Mouse (Mus musculus) MEL (cell line): ENCODE results near the gene Auts2. TPM values are rescaled to one million over a fixed set of nuclear protein-coding genes. Genes with fewer than 3 reads are reported as not detected.

Experiments
- DNase-seq: peaks from one replicate; pipeline ENCODE4 v3.0.0; 2011; ENCODE audit warnings: low read depth, low spot score
- H3K27ac ChIP-seq: 2 replicates; pipeline ENCODE4 v1.5.1; 2012; ENCODE audit warnings: low read depth, mild to moderate bottlenecking, control low read depth, low read length, moderate library complexity; ENCODE audit not compliant: control insufficient read depth
- H3K27me3 ChIP-seq, 2 experiments: fragments of 150-350 bp in 1 of 2; sonication (generic) in 1 of 2; 2 replicates each; pipeline ENCODE4 v1.6.1; 2012; ENCODE audit warnings: low read length in 2 of 2, mild to moderate bottlenecking in 2 of 2, improper control_type of control experiment in 1 of 2, moderate library complexity in 1 of 2; ENCODE audit not compliant: insufficient read depth in 2 of 2, control insufficient read depth in 1 of 2
- H3K36me3 ChIP-seq, 2 experiments: 2 replicates each; pipeline ENCODE4 v1.6.1; 2012 to 2014; ENCODE audit warnings: low read length in 2 of 2, improper control_type of control experiment in 1 of 2, inconsistent platforms in 1 of 2, mild to moderate bottlenecking in 1 of 2; ENCODE audit not compliant: insufficient read depth in 2 of 2, control insufficient read depth in 1 of 2
- H3K4me1 ChIP-seq, 2 experiments: fragments of 150-350 bp in 1 of 2; sonication (generic) in 1 of 2; 2 replicates each; pipeline ENCODE4 v1.6.1; 2012; ENCODE audit warnings: low read length in 2 of 2, improper control_type of control experiment in 1 of 2, mild to moderate bottlenecking in 1 of 2; ENCODE audit not compliant: insufficient read depth in 2 of 2, control insufficient read depth in 1 of 2
- H3K4me3 ChIP-seq, 2 experiments: fragments of 150-350 bp in 1 of 2; sonication (generic) in 1 of 2; 2 replicates each; pipeline ENCODE4 v1.5.1; 2012; ENCODE audit warnings: low read depth in 2 of 2, low read length in 2 of 2, mild to moderate bottlenecking in 2 of 2, moderate library complexity in 2 of 2, control low read depth in 1 of 2, improper control_type of control experiment in 1 of 2; ENCODE audit not compliant: control insufficient read depth in 1 of 2, insufficient read depth in 1 of 2
- H3K79me2 ChIP-seq: 2 replicates; pipeline ENCODE4 v1.6.1; 2012; ENCODE audit warnings: mild to moderate bottlenecking, low read length, moderate library complexity; ENCODE audit not compliant: control insufficient read depth, poor library complexity, insufficient read depth
- H3K9ac ChIP-seq: 2 replicates; pipeline ENCODE4 v1.6.1; 2012; ENCODE audit warnings: low read depth, mild to moderate bottlenecking, control low read depth, low read length, moderate library complexity; ENCODE audit not compliant: control insufficient read depth, poor library complexity, severe bottlenecking
- H3K9me3 ChIP-seq: fragments of 150-350 bp; sonication (generic); replicated peaks from 2 replicates; pipeline ENCODE4 v1.6.1; 2012; ENCODE audit warnings: mild to moderate bottlenecking, low read length, improper control_type of control experiment, moderate library complexity; ENCODE audit not compliant: insufficient read depth
- BHLHE40 ChIP-seq: IDR thresholded peaks from 2 replicates; pipeline ENCODE4 v1.6.1; 2012; ENCODE audit warnings: low read depth, mild to moderate bottlenecking, inconsistent platforms, low read length, improper control_type of control experiment, borderline replicate concordance
- E2F4 ChIP-seq: IDR thresholded peaks from 2 replicates; pipeline ENCODE4 v1.6.1; 2011; ENCODE audit warnings: low read depth, low read length, improper control_type of control experiment, borderline replicate concordance
- MAFK ChIP-seq: IDR thresholded peaks from 2 replicates; pipeline ENCODE4 v1.6.1; 2011; ENCODE audit warnings: low read depth, mild to moderate bottlenecking, low read length, improper control_type of control experiment, borderline replicate concordance
- MAX ChIP-seq: IDR thresholded peaks from 2 replicates; pipeline ENCODE4 v1.6.1; 2011; ENCODE audit warnings: low read length, improper control_type of control experiment
- MEF2A ChIP-seq: IDR thresholded peaks from 2 replicates; pipeline ENCODE4 v1.6.1; 2014; ENCODE audit warnings: low read depth, mild to moderate bottlenecking, inconsistent platforms, low read length, improper control_type of control experiment; ENCODE audit not compliant: poor library complexity, insufficient replicate concordance, severe bottlenecking; ENCODE audit errors: extremely low read depth
- MYC ChIP-seq: IDR thresholded peaks from 2 replicates; pipeline ENCODE4 v1.6.1; 2011; ENCODE audit warnings: low read depth, mild to moderate bottlenecking, low read length, improper control_type of control experiment, moderate library complexity
- NELFE ChIP-seq: IDR thresholded peaks from 2 replicates; pipeline ENCODE4 v1.6.1; 2011; ENCODE audit warnings: low read depth, low read length, improper control_type of control experiment
- NRF1 ChIP-seq: IDR thresholded peaks from 2 replicates; pipeline ENCODE4 v1.6.1; 2014; ENCODE audit warnings: low read depth, mild to moderate bottlenecking, inconsistent platforms, low read length, improper control_type of control experiment, moderate library complexity; ENCODE audit not compliant: poor library complexity, insufficient read depth, severe bottlenecking
- POLR2A ChIP-seq, 2 experiments: IDR thresholded peaks; 2 replicates each; pipeline ENCODE4 v1.6.1; 2011 to 2012; ENCODE audit warnings: low read length in 2 of 2, mild to moderate bottlenecking in 2 of 2, control low read depth in 1 of 2, improper control_type of control experiment in 1 of 2, low read depth in 1 of 2, moderate library complexity in 1 of 2; ENCODE audit not compliant: control insufficient read depth in 1 of 2, insufficient read depth in 1 of 2, poor library complexity in 1 of 2
- POLR2AphosphoS2 ChIP-seq: IDR thresholded peaks from 2 replicates; pipeline ENCODE4 v1.6.1; 2011; ENCODE audit warnings: low read length, improper control_type of control experiment
- SMC3 ChIP-seq: IDR thresholded peaks from 2 replicates; pipeline ENCODE4 v1.6.1; 2011; ENCODE audit warnings: low read depth, low read length, improper control_type of control experiment
- TAL1 ChIP-seq: IDR thresholded peaks from 2 replicates; pipeline ENCODE4 v1.6.1; 2012; ENCODE audit warnings: mild to moderate bottlenecking, inconsistent platforms, low read length, moderate library complexity, mixed read lengths
- USF2 ChIP-seq, 2 experiments: IDR thresholded peaks; 2 replicates each; pipeline ENCODE4 v1.6.1; 2011 to 2012; ENCODE audit warnings: improper control_type of control experiment in 2 of 2, low read length in 2 of 2, borderline replicate concordance in 1 of 2, inconsistent platforms in 1 of 2, low read depth in 1 of 2, mild to moderate bottlenecking in 1 of 2; ENCODE audit not compliant: insufficient read depth in 1 of 2
- ZMIZ1 ChIP-seq: IDR thresholded peaks from 2 replicates; pipeline ENCODE4 v1.6.1; 2012; ENCODE audit warnings: low read depth, mild to moderate bottlenecking, inconsistent platforms, low read length, improper control_type of control experiment, moderate library complexity
- polyA plus RNA-seq, 2 experiments: library from polyadenylated mRNA; stranded (reverse) in 1 of 2; unstranded in 1 of 2; fragments of >175 nt in 1 of 2; fragments of >200 nt in 1 of 2; gene quantifications; 2 replicates each; pipeline versions ENCODE4 v1.2.1 to v1.2.4; 2012; ENCODE audit warnings: low replicate concordance in 2 of 2, low read depth in 1 of 2; ENCODE audit not compliant: insufficient read length in 2 of 2, insufficient read depth in 1 of 2, missing spikeins in 1 of 2
- total RNA-seq: library from RNA; depleted of rRNA; stranded (reverse); fragments of 300-350 nt; gene quantifications from 2 replicates; pipeline ENCODE4 v1.2.3, GENCODE M21; 2012

The Auts2 gene
- total and polyA plus RNA-seq, 3 experiments, result not detected

GRCm38 (mm10) chr5:131585684-131586331 is 957.3 kb downstream of the Auts2 start:
- H3K4me3 ChIP-seq, result no peak overlapping the region
- TF ChIP-seq NELFE, result no peak
- TF ChIP-seq, all 39 proteins: peak for 0
- DNase-seq, result no peak
- Histone ChIP-seq H3K4me1 (no peaks in the 10 kb centered on the region), H3K27me3 (no peaks in the 10 kb centered on the region), H3K79me2 (no peaks in the 10 kb centered on the region), H3K9me3 (no peaks in the 10 kb centered on the region), H3K36me3 (no peaks in the 10 kb centered on the region), H3K27ac (no peak overlapping the region), H3K9ac (no peak overlapping the region)

- Histone ChIP-seq H3K9ac (no peak overlapping the region), H3K4me1 (no peaks in the 10 kb centered on the region), H3K27ac (no peak overlapping the region), H3K79me2 (no peaks in the 10 kb centered on the region), H3K36me3 (no peaks in the 10 kb centered on the region), H3K9me3 (no peaks in the 10 kb centered on the region), H3K27me3 (no peaks in the 10 kb centered on the region), H3K4me3 (no peak overlapping the region)
- no peak for TF ChIP-seq MEF2A
- TF ChIP-seq POLR2A (IDR thresholded peaks at IDR 0.05; ENCODE audit: control insufficient read depth in 1 of 2, insufficient read depth in 1 of 2, low read depth in 1 of 2, low read length in 2 of 2, poor library complexity in 1 of 2), result no peak
- no peak for TF ChIP-seq NRF1
- TF ChIP-seq TAL1, result no peak
- TF ChIP-seq BHLHE40, result no peak
- TF ChIP-seq SMC3, result no peak
- no peak for TF ChIP-seq MYC
- no peak for TF ChIP-seq MAFK
- no peak for TF ChIP-seq ZMIZ1
- no peak for TF ChIP-seq NELFE
- TF ChIP-seq MAX, result no peak
- TF ChIP-seq E2F4, result no peak
- TF ChIP-seq POLR2AphosphoS2, result no peak
- TF ChIP-seq USF2 (IDR thresholded peaks at IDR 0.05; ENCODE audit: borderline replicate concordance in 1 of 2, insufficient read depth in 1 of 2, low read depth in 1 of 2, low read length in 2 of 2), result no peak
- DNase-seq, result no peak
These were observed 958.6 kb downstream of the Auts2 start for GRCm38 (mm10) chr5:131584260-131585135.
